Comparison of ENCODE assay signal across 21 mouse cellular contexts in the genomic region with DNA sequence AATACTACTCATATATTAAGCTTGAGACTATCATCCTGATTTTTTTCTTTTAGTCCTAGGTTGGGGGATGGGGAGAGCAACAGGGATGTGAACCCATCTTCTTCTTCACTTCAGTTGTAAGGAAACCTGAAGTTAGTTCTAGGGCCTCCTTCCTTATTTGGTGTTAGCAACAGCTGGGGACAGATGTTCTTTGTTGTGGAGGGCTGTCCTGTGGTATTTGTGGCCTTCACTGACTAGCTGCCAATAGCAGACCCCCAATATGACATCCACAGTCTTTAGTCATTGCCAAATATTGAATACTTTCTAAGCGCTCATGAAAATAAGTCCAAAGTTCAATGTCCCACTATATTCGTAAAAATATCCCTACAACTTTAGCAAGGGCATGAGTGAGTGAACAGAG.
DNase-seq lines count a peak whose midpoint lies in the region; ATAC-seq and TF ChIP-seq lines count a peak whose summit lies in the region.
"Had no signal": no experiment of that assay in that cellular context is flagged by ENCODE, and none has a peak within 500 bp of the region (broad histone marks: within the 10 kb centered on the region; RNA-seq: fewer than 3 reads in every experiment).

No protein-coding gene starts in this region.

- no peak overlapping the region for H3K4me3 ChIP-seq in heart, embryonic 12.5 days
- H3K4me3 ChIP-seq in lung, postnatal 0 days (ENCODE audit: low read depth, low read length) = no peak overlapping the region
- no peak overlapping the region for H3K4me3 ChIP-seq in stomach, embryonic 16.5 days (replicated peaks; ENCODE audit: low read length)
- H3K4me3 ChIP-seq: embryonic facial prominence, embryonic 15.5 days; erythroblast, embryonic 14.5 days; forebrain, embryonic 10.5 days; gastrocnemius, adult 2 months; heart, embryonic 10.5 days; heart, embryonic 15.5 days; hindbrain, embryonic 10.5 days had no signal

- 0 out of 2 replicates have a peak, but pooled peaks have one; percentile 18 for TF ChIP-seq EP300 in lung, postnatal 0 days (IDR thresholded peaks at IDR 0.05)

- DNase-seq in heart, postnatal 10 days = peak; percentile 14 to 27
- DNase-seq in kidney, postnatal 14 days = peak; percentile 36
- no peak for DNase-seq in kidney, postnatal 4 days
- DNase-seq in lung, postnatal 0 days (ENCODE audit: low spot score) = peak; percentile 65
- no peak for DNase-seq in lung, postnatal 4 days
- DNase-seq: adrenal gland, postnatal 10 days; cerebellum, adult 11 months; cerebellum, adult 8-10 months; cerebellum, postnatal 14 days; embryo, embryonic 11 days; gastrocnemius, adult 2 months; gastrocnemius, postnatal 25 days had no signal

- no peak for TF ChIP-seq CTCF in lung, postnatal 0 days (IDR thresholded peaks at IDR 0.05)

- no peak overlapping the region for H3K9ac ChIP-seq in heart, embryonic 12.5 days
- no peak overlapping the region for H3K9ac ChIP-seq in lung, postnatal 0 days (replicated peaks; ENCODE audit: low read depth)
- no peak overlapping the region for H3K9ac ChIP-seq in stomach, embryonic 16.5 days (ENCODE audit: low read length)
- H3K9ac ChIP-seq: embryonic facial prominence, embryonic 15.5 days; heart, embryonic 15.5 days had no signal

- H3K27me3 ChIP-seq in heart, embryonic 12.5 days (replicated peaks) = no peaks in the 10 kb centered on the region
- no peaks in the 10 kb centered on the region for H3K27me3 ChIP-seq in lung, postnatal 0 days (replicated peaks; ENCODE audit: insufficient read depth, low read length)
- H3K27me3 ChIP-seq in stomach, embryonic 16.5 days (ENCODE audit: control insufficient read depth, insufficient read depth, low read length) = no peaks in the 10 kb centered on the region
- H3K27me3 ChIP-seq: embryonic facial prominence, embryonic 15.5 days; heart, embryonic 15.5 days had no signal

- H3K4me2 ChIP-seq in heart, embryonic 12.5 days = no peak overlapping the region
- H3K4me2 ChIP-seq in lung, postnatal 0 days (replicated peaks; ENCODE audit: low read depth, low read length) = no peak overlapping the region
- no peak overlapping the region for H3K4me2 ChIP-seq in stomach, embryonic 16.5 days (ENCODE audit: low read depth, low read length)
- H3K4me2 ChIP-seq: embryonic facial prominence, embryonic 15.5 days; heart, embryonic 15.5 days had no signal

- intact Hi-C loops in heart, postnatal 10 days (cut with DNase I) = no loop called here

- no peaks in the 10 kb centered on the region for H3K4me1 ChIP-seq in heart, embryonic 12.5 days (replicated peaks)
- no peaks in the 10 kb centered on the region for H3K4me1 ChIP-seq in lung, postnatal 0 days (ENCODE audit: insufficient read depth, low read depth, low read length)
- no peaks in the 10 kb centered on the region for H3K4me1 ChIP-seq in stomach, embryonic 16.5 days (ENCODE audit: control insufficient read depth, insufficient read depth, low read length)
- H3K4me1 ChIP-seq: embryonic facial prominence, embryonic 15.5 days; forebrain, embryonic 10.5 days; heart, embryonic 10.5 days; heart, embryonic 15.5 days; hindbrain, embryonic 10.5 days had no signal

- no peak for ATAC-seq in heart, embryonic 12.5 days (ENCODE audit: insufficient number of reproducible peaks, low FRiP score)
- peak; percentile 65 for ATAC-seq in lung, postnatal 0 days
- 0 out of 2 replicates have a peak, but pooled peaks have one; percentile 44 for ATAC-seq in stomach, embryonic 16.5 days (ENCODE audit: insufficient read depth, low FRiP score)
- ATAC-seq: forebrain, embryonic 14.5 days had no signal

- peaks cover 9% of the 10 kb centered on the region for H3K36me3 ChIP-seq in heart, embryonic 12.5 days
- peaks cover 6% of the 10 kb centered on the region; the same call in 1 of the 2 replicates for H3K36me3 ChIP-seq in lung, postnatal 0 days (ENCODE audit: insufficient read depth, low read length)
- 0 out of 2 replicates have a peak, but pooled peaks cover 4% of the 10 kb centered on the region for H3K36me3 ChIP-seq in stomach, embryonic 16.5 days (ENCODE audit: control insufficient read depth, insufficient read depth, low read length)
- H3K36me3 ChIP-seq: forebrain, embryonic 10.5 days; hindbrain, embryonic 10.5 days had no signal

- no peak overlapping the region for H3K27ac ChIP-seq in heart, embryonic 12.5 days (ENCODE audit: poor library complexity, severe bottlenecking)
- H3K27ac ChIP-seq in lung, postnatal 0 days (ENCODE audit: low read length) = no peak overlapping the region
- H3K27ac ChIP-seq in stomach, embryonic 16.5 days (ENCODE audit: low read length) = 0 out of 2 replicates have a peak overlapping the region, but pooled peaks have one; percentile 38
- H3K27ac ChIP-seq: embryonic facial prominence, embryonic 15.5 days; forebrain, embryonic 10.5 days; gastrocnemius, adult 2 months; heart, embryonic 10.5 days; heart, embryonic 15.5 days; hindbrain, embryonic 10.5 days had no signal

- WGBS in heart, embryonic 12.5 days = 79% methylated on average over 2 of the region's 2 CpGs
- WGBS in lung, postnatal 0 days = 71% methylated on average over 2 of the region's 2 CpGs
- WGBS in stomach, embryonic 16.5 days = 59% methylated on average over 2 of the region's 2 CpGs

- no peaks in the 10 kb centered on the region for H3K9me3 ChIP-seq in heart, embryonic 12.5 days (replicated peaks)
- no peaks in the 10 kb centered on the region for H3K9me3 ChIP-seq in lung, postnatal 0 days (ENCODE audit: low read length)
- H3K9me3 ChIP-seq in stomach, embryonic 16.5 days (replicated peaks; ENCODE audit: control insufficient read depth, low read length) = no peaks in the 10 kb centered on the region
- H3K9me3 ChIP-seq: embryonic facial prominence, embryonic 15.5 days; forebrain, embryonic 10.5 days; heart, embryonic 10.5 days; heart, embryonic 15.5 days; hindbrain, embryonic 10.5 days had no signal

Comparison
In these comparisons a context has a peak if more than half of its experiments do, and no peak if none do; other contexts are left out.
1. DNase-seq: peak in heart, postnatal 10 days (2 of 2), kidney, postnatal 14 days (single experiment) and lung, postnatal 0 days (single experiment); none in kidney, postnatal 4 days (0 of 2) and lung, postnatal 4 days (0 of 2).